Mouse (Mus musculus) heart, embryonic 13.5 days (tissue): ENCODE data around the gene Nanos2. TPM values are rescaled to one million over a fixed set of nuclear protein-coding genes. Genes with fewer than 3 reads are reported as not detected.

Experiments
- polyA plus RNA-seq: library from polyadenylated mRNA; unstranded; fragments of >200 nt; fragmentation: Nextera tagmentation; extraction: Ambion mirVana; gene quantifications from 2 replicates; pipeline ENCODE4 v1.2.1, GENCODE M21; 2015

Gene Nanos2
- polyA plus RNA-seq, 1 experiment from 2014 or later, result not detected

Other genes starting within 250 kb of the Nanos2 start
- gene Psg19, start 188.9 kb upstream of the Nanos2 start, polyA plus RNA-seq, result not detected in 2 replicates
- gene Psg17, start 165.8 kb upstream of the Nanos2 start, polyA plus RNA-seq, result 0.09 TPM in 1 of 2 replicates, not detected in the other
- gene Mill2, start 147.4 kb upstream of the Nanos2 start, polyA plus RNA-seq, result 0.16 and 0.18 TPM in 2 replicates
- gene Pglyrp1, start 116.1 kb upstream of the Nanos2 start, polyA plus RNA-seq, result 0.82 and 1.2 TPM in 2 replicates
- gene Ccdc61, start 77.0 kb upstream of the Nanos2 start, polyA plus RNA-seq, result 18.2 and 23.0 TPM in 2 replicates
- gene Nova2, start 61.5 kb upstream of the Nanos2 start, polyA plus RNA-seq, result 0.52 and 0.60 TPM in 2 replicates
- 1.8 and 1.9 TPM in 2 replicates for gene Mypop, start 3.8 kb downstream of the Nanos2 start, polyA plus RNA-seq
- gene Irf2bp1, start 16.6 kb downstream of the Nanos2 start, polyA plus RNA-seq, result 12.4 and 12.7 TPM in 2 replicates
- gene Foxa3, start 36.1 kb downstream of the Nanos2 start, polyA plus RNA-seq, result 0.25 and 1.2 TPM in 2 replicates
- gene Sympk, start 37.0 kb downstream of the Nanos2 start, polyA plus RNA-seq, result 24.8 TPM in 2 replicates
- gene Rsph6a, start 67.3 kb downstream of the Nanos2 start, polyA plus RNA-seq, result not detected in 2 replicates
- 11.3 and 13.9 TPM in 2 replicates for gene Dmwd, start 88.8 kb downstream of the Nanos2 start, polyA plus RNA-seq
- 19.3 and 20.0 TPM in 2 replicates for gene Dmpk, start 96.4 kb downstream of the Nanos2 start, polyA plus RNA-seq
- gene Six5, start 107.2 kb downstream of the Nanos2 start, polyA plus RNA-seq, result 5.9 and 6.0 TPM in 2 replicates
- 1.2 and 2.1 TPM in 2 replicates for gene Gm4969, start 131.0 kb downstream of the Nanos2 start, polyA plus RNA-seq
- gene Fbxo46, start 132.5 kb downstream of the Nanos2 start, polyA plus RNA-seq, result 8.0 and 8.6 TPM in 2 replicates
- 9.5 and 9.7 TPM in 2 replicates for gene Qpctl, start 161.9 kb downstream of the Nanos2 start, polyA plus RNA-seq
- gene Snrpd2, start 162.3 kb downstream of the Nanos2 start, polyA plus RNA-seq, result 107 and 113 TPM in 2 replicates
- gene Gipr, start 178.7 kb downstream of the Nanos2 start, polyA plus RNA-seq, result 9.9 and 14.6 TPM in 2 replicates
- gene Eml2, start 189.0 kb downstream of the Nanos2 start, polyA plus RNA-seq, result 15.8 and 20.6 TPM in 2 replicates
- 1.7 and 1.8 TPM in 2 replicates for gene Gpr4, start 225.1 kb downstream of the Nanos2 start, polyA plus RNA-seq
- 35.2 and 38.4 TPM in 2 replicates for gene Opa3, start 240.9 kb downstream of the Nanos2 start, polyA plus RNA-seq